Mouse (Mus musculus) MEL (cell line): ENCODE data around the gene Higd1c.

Source experiments
- CTCF ChIP-seq, 3 experiments: IDR thresholded peaks in 2 of 3; conservative IDR thresholded peaks in 1 of 3; 2 replicates each; pipeline ENCODE4 v1.5.1; 2011 to 2012; ENCODE audit warnings: low read length in 3 of 3, low read depth in 2 of 3, mild to moderate bottlenecking in 2 of 3, improper control_type of control experiment in 1 of 3, inconsistent platforms in 1 of 3, mixed read lengths in 1 of 3, moderate library complexity in 1 of 3; ENCODE audit not compliant: control insufficient read depth in 1 of 3, insufficient read depth in 1 of 3, poor library complexity in 1 of 3, severe bottlenecking in 1 of 3
- EP300 ChIP-seq, 2 experiments: IDR thresholded peaks; 2 replicates each; pipeline ENCODE4 v1.6.1; 2011; ENCODE audit warnings: improper control_type of control experiment in 2 of 2, low read length in 2 of 2, low read depth in 1 of 2, mild to moderate bottlenecking in 1 of 2
- ETS1 ChIP-seq: IDR thresholded peaks from 2 replicates; pipeline ENCODE4 v1.6.1; 2012; ENCODE audit warnings: low read depth, mild to moderate bottlenecking, inconsistent platforms, low read length, improper control_type of control experiment, moderate library complexity
- GATA1 ChIP-seq: IDR thresholded peaks from 2 replicates; pipeline ENCODE4 v1.6.1; 2011; ENCODE audit warnings: low read depth, low read length, improper control_type of control experiment
- JUND ChIP-seq: IDR thresholded peaks from 2 replicates; pipeline ENCODE4 v1.6.1; 2011; ENCODE audit warnings: low read depth, mild to moderate bottlenecking, improper control_type of control experiment, low read length
- NELFE ChIP-seq: IDR thresholded peaks from 2 replicates; pipeline ENCODE4 v1.6.1; 2011; ENCODE audit warnings: low read depth, low read length, improper control_type of control experiment
- POLR2A ChIP-seq, 2 experiments: IDR thresholded peaks; 2 replicates each; pipeline ENCODE4 v1.6.1; 2011 to 2012; ENCODE audit warnings: low read length in 2 of 2, mild to moderate bottlenecking in 2 of 2, control low read depth in 1 of 2, improper control_type of control experiment in 1 of 2, low read depth in 1 of 2, moderate library complexity in 1 of 2; ENCODE audit not compliant: control insufficient read depth in 1 of 2, insufficient read depth in 1 of 2, poor library complexity in 1 of 2
- POLR2AphosphoS2 ChIP-seq: IDR thresholded peaks from 2 replicates; pipeline ENCODE4 v1.6.1; 2011; ENCODE audit warnings: low read length, improper control_type of control experiment
- RAD21 ChIP-seq: IDR thresholded peaks from 2 replicates; pipeline ENCODE4 v1.6.1; 2011; ENCODE audit warnings: mild to moderate bottlenecking, low read depth, low read length, improper control_type of control experiment
- SMC3 ChIP-seq: IDR thresholded peaks from 2 replicates; pipeline ENCODE4 v1.6.1; 2011; ENCODE audit warnings: low read depth, low read length, improper control_type of control experiment
- TBP ChIP-seq: IDR thresholded peaks from 2 replicates; pipeline ENCODE4 v1.8.0; 2011; ENCODE audit warnings: low read depth, low read length, improper control_type of control experiment
- USF1 ChIP-seq: IDR thresholded peaks from 2 replicates; pipeline ENCODE4 v1.6.1; 2014; ENCODE audit warnings: low read depth, mild to moderate bottlenecking, inconsistent platforms, low read length, improper control_type of control experiment, moderate library complexity
- ZC3H11A ChIP-seq: IDR thresholded peaks from 2 replicates; pipeline ENCODE4 v1.6.1; 2012; ENCODE audit warnings: low read depth, mild to moderate bottlenecking, inconsistent platforms, low read length, improper control_type of control experiment
- ZKSCAN1 ChIP-seq: IDR thresholded peaks from 2 replicates; pipeline ENCODE4 v1.6.1; 2012; ENCODE audit warnings: low read depth, mild to moderate bottlenecking, inconsistent platforms, low read length, improper control_type of control experiment, moderate library complexity

DNA sequence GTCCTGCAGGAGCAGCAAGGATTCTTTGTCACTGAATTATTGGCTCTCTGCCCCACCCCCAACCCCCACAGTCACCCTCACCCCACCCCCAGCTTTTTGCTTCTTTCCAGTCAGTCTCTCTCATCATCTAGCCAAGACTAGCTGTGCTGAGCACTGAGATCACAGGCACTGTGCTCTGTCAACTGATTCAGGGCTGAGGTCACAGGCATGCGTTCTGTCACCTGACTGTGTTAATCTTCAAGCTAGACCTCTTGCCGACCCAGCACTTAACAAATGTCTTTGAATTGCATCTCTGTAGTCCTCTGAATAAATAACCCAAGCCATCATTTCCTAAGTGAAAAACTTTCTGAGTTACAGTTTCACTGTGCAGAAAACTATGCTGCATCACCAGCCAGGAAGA is 14.8 kb upstream of the Higd1c start:
- TF ChIP-seq EP300 (IDR thresholded peaks at IDR 0.05; ENCODE audit: low read depth in 1 of 2, low read length in 2 of 2) (no peak), USF1 (no peak), CTCF (IDR thresholded peaks at IDR 0.05 in 2 of 3, conservative IDR thresholded peaks at IDR 0.05 in 1 of 3; ENCODE audit: control insufficient read depth in 1 of 3, insufficient read depth in 1 of 3, low read depth in 2 of 3, low read length in 3 of 3, poor library complexity in 1 of 3, severe bottlenecking in 1 of 3) (no peak), GATA1 (no peak), POLR2AphosphoS2 (no peak), JUND (no peak), SMC3 (no peak), ZC3H11A (no peak), POLR2A (IDR thresholded peaks at IDR 0.05; ENCODE audit: control insufficient read depth in 1 of 2, insufficient read depth in 1 of 2, low read depth in 1 of 2, low read length in 2 of 2, poor library complexity in 1 of 2) (no peak), TBP (no peak), RAD21 (no peak), ZKSCAN1 (no peak), ETS1 (no peak), NELFE (no peak)
